In the genomic region with DNA sequence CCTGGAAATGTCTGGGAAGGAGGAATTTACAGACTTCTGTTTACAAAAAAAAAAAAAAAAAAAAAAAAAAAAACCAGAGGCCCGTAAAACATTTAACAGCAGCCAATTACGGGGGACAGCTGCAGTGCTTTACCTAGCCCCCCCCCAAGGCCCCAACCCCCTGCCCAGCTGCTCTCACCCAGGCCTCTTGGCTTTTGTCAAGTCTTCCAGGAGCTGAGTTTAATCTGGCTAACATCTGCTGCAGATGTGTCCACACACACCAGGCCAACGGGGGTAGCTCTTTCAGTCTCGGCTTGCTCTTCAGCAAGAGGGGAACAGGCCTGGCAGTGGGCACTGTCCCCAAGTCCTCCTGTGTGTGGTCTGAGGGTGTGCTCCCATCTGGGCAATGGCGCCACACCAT, we compare ENCODE assay signal across 19 mouse cellular contexts. TPM values are rescaled to one million over a fixed set of nuclear protein-coding genes. Genes with fewer than 3 reads are reported as not detected.
A peak's percentile ranks its signal among the peaks of the same experiment; 100 is the strongest.
DNase-seq lines count a peak whose midpoint lies in the region; ATAC-seq lines count a peak whose summit lies in the region.
"Had no signal": no experiment of that assay in that cellular context is flagged by ENCODE, and none has a peak within 500 bp of the region (broad histone marks: within the 10 kb centered on the region; RNA-seq: fewer than 3 reads in every experiment).

No protein-coding gene starts in this region.

- H3K36me3 ChIP-seq in heart, embryonic 13.5 days, result peaks cover 5% of the 10 kb centered on the region; the same call in 1 of the 2 replicates
- H3K36me3 ChIP-seq in neural tube, embryonic 13.5 days, result peaks cover 18% of the 10 kb centered on the region
- H3K36me3 ChIP-seq in intestine, embryonic 15.5 days, result no peaks in the 10 kb centered on the region; the same call in 1 of the 2 replicates
- H3K36me3 ChIP-seq: heart, embryonic 15.5 days had no signal

- no peak for DNase-seq in heart, adult 11 months
- no peak for DNase-seq in neural tube, embryonic 10.5 days (ENCODE audit: extremely low spot score, low spot score)
- no peak for DNase-seq in gastrocnemius, postnatal 4 days (ENCODE audit: low spot score in 2 of 2)
- DNase-seq in adrenal gland, adult 8-10 months, result no peak
- DNase-seq: adrenal gland, postnatal 10 days; cerebellum, adult 18-20 months; gastrocnemius, postnatal 36 days; kidney, adult 9 months; lung, postnatal 36 days; right cerebral cortex, postnatal 14 days; thymus, postnatal 4 days had no signal

- H3K27ac ChIP-seq in heart, embryonic 13.5 days (replicated peaks), result no peak overlapping the region
- H3K27ac ChIP-seq in neural tube, embryonic 13.5 days (replicated peaks), result peak overlapping the region; percentile 49; the same call in 1 of the 2 replicates
- H3K27ac ChIP-seq in intestine, embryonic 15.5 days, result peak overlapping the region; percentile 33
- H3K27ac ChIP-seq: heart, embryonic 15.5 days; hindbrain, embryonic 13.5 days; left cerebral cortex, adult 2 months had no signal

- H3K9ac ChIP-seq in heart, embryonic 13.5 days, result 0 out of 2 replicates have a peak overlapping the region, but pooled peaks have one; percentile 6
- H3K9ac ChIP-seq in neural tube, embryonic 13.5 days, result 0 out of 2 replicates have a peak overlapping the region, but pooled peaks have one; percentile 22
- no peak overlapping the region for H3K9ac ChIP-seq in intestine, embryonic 15.5 days
- H3K9ac ChIP-seq: hindbrain, embryonic 13.5 days had no signal

- 61% methylated on average over 5 of the region's 5 CpGs for WGBS in heart, embryonic 13.5 days
- WGBS in neural tube, embryonic 13.5 days, result 48% methylated on average over 5 of the region's 5 CpGs
- 38% methylated on average over 5 of the region's 5 CpGs for WGBS in intestine, embryonic 15.5 days

- no peak overlapping the region for H3K4me2 ChIP-seq in heart, embryonic 13.5 days
- no peak overlapping the region for H3K4me2 ChIP-seq in neural tube, embryonic 13.5 days
- H3K4me2 ChIP-seq in intestine, embryonic 15.5 days (replicated peaks), result no peak overlapping the region
- H3K4me2 ChIP-seq: heart, embryonic 15.5 days; hindbrain, embryonic 13.5 days; midbrain, embryonic 11.5 days had no signal

- no peaks in the 10 kb centered on the region for H3K9me3 ChIP-seq in heart, embryonic 13.5 days
- no peaks in the 10 kb centered on the region for H3K9me3 ChIP-seq in neural tube, embryonic 13.5 days
- H3K9me3 ChIP-seq in intestine, embryonic 15.5 days, result no peaks in the 10 kb centered on the region
- H3K9me3 ChIP-seq: heart, embryonic 15.5 days; hindbrain, embryonic 13.5 days had no signal

- H3K4me3 ChIP-seq in heart, embryonic 13.5 days, result no peak overlapping the region
- H3K4me3 ChIP-seq in neural tube, embryonic 13.5 days, result no peak overlapping the region
- no peak overlapping the region for H3K4me3 ChIP-seq in intestine, embryonic 15.5 days (replicated peaks)
- H3K4me3 ChIP-seq: erythroblast, embryonic 14.5 days; heart, embryonic 15.5 days; hindbrain, embryonic 13.5 days; left cerebral cortex, adult 2 months had no signal

- peaks cover 84% of the 10 kb centered on the region for H3K4me1 ChIP-seq in heart, embryonic 13.5 days
- peaks cover 95% of the 10 kb centered on the region for H3K4me1 ChIP-seq in neural tube, embryonic 13.5 days (replicated peaks)
- peaks cover 57% of the 10 kb centered on the region for H3K4me1 ChIP-seq in intestine, embryonic 15.5 days (replicated peaks)

- ATAC-seq in heart, embryonic 13.5 days (ENCODE audit: extremely low read depth, insufficient number of reproducible peaks, low FRiP score, low TSS enrichment), result no peak
- ATAC-seq in neural tube, embryonic 13.5 days (ENCODE audit: low read depth), result no peak
- ATAC-seq in intestine, embryonic 15.5 days, result no peak

- no peaks in the 10 kb centered on the region for H3K27me3 ChIP-seq in heart, embryonic 13.5 days (replicated peaks)
- H3K27me3 ChIP-seq in neural tube, embryonic 13.5 days, result peaks cover 4% of the 10 kb centered on the region; the same call in 1 of the 2 replicates
- H3K27me3 ChIP-seq in intestine, embryonic 15.5 days (replicated peaks), result no peaks in the 10 kb centered on the region
- H3K27me3 ChIP-seq: heart, embryonic 15.5 days had no signal

RNA-seq across cellular contexts. Expression of a gene that starts 32.7 kb away (rescaled TPM):
- polyA plus RNA-seq in heart, embryonic 13.5 days (2015; fragmentation: Nextera tagmentation; extraction: Ambion mirVana), result 4.4 and 5.2 TPM in 2 replicates
- 13.6 and 15.3 TPM in 2 replicates for polyA plus RNA-seq in neural tube, embryonic 13.5 days (2015; fragmentation: Nextera tagmentation; extraction: Ambion mirVana)
- 5.8 and 7.1 TPM in 2 replicates for polyA plus RNA-seq in intestine, embryonic 15.5 days (2015; fragmentation: Nextera tagmentation; extraction: Ambion mirVana)
- 10 to 100 TPM; 13.6 to 15.1 TPM for total RNA-seq in gastrocnemius, postnatal 4 days (2021)
- 10 to 100 TPM; 16.6 to 24.5 (median 19.5) TPM for total RNA-seq in adrenal gland, adult 8-10 months (2022)
